ENCODE assay signal across 8 mouse cellular contexts in genomic region chr1:75477966-75478290, GRCm38 (mm10). TPM values are rescaled to one million over a fixed set of nuclear protein-coding genes. Genes with fewer than 3 reads are reported as not detected.
DNase-seq lines count a peak whose midpoint lies in the region; ATAC-seq and TF ChIP-seq lines count a peak whose summit lies in the region.

No protein-coding gene starts in this region.

- H3K9me3 ChIP-seq in heart, embryonic 12.5 days (replicated peaks), result no peaks in the 10 kb centered on the region
- H3K9me3 ChIP-seq in E14TG2a.4 (ENCODE audit: low read length), result no peaks in the 10 kb centered on the region
- no peaks in the 10 kb centered on the region for H3K9me3 ChIP-seq in forebrain, embryonic 16.5 days (ENCODE audit: control insufficient read depth, low read length)
- H3K9me3 ChIP-seq in liver, embryonic 16.5 days (replicated peaks; ENCODE audit: control insufficient read depth, low read length), result no peaks in the 10 kb centered on the region

- H3K9ac ChIP-seq in heart, embryonic 12.5 days, result no peak overlapping the region
- peak overlapping the region; percentile 73 for H3K9ac ChIP-seq in forebrain, embryonic 16.5 days (replicated peaks; ENCODE audit: low read depth, low read length)
- H3K9ac ChIP-seq in liver, embryonic 16.5 days (ENCODE audit: low read depth, low read length), result no peak overlapping the region

- peaks cover 67% of the 10 kb centered on the region for H3K27me3 ChIP-seq in heart, embryonic 12.5 days (replicated peaks)
- peaks cover 33% of the 10 kb centered on the region for H3K27me3 ChIP-seq in E14TG2a.4 (ENCODE audit: insufficient read depth, low read length)
- H3K27me3 ChIP-seq in forebrain, embryonic 16.5 days (replicated peaks; ENCODE audit: control insufficient read depth, insufficient read depth, low read length), result peaks cover 5% of the 10 kb centered on the region; the same call in 1 of the 2 replicates
- H3K27me3 ChIP-seq in liver, embryonic 16.5 days (ENCODE audit: control insufficient read depth, insufficient read depth, low read depth, low read length), result peaks cover 65% of the 10 kb centered on the region

- no peak for DNase-seq in heart, postnatal 14 days
- no peak for DNase-seq in urinary bladder, postnatal 25 days (ENCODE audit: low spot score)
- DNase-seq in gastrocnemius, postnatal 4 days (ENCODE audit: low spot score in 2 of 2), result no peak
- no peak for DNase-seq in ovary, postnatal 10 days (ENCODE audit: low spot score)

- H3K36me3 ChIP-seq in heart, embryonic 12.5 days, result peaks cover 38% of the 10 kb centered on the region
- peaks cover 42% of the 10 kb centered on the region for H3K36me3 ChIP-seq in E14TG2a.4 (ENCODE audit: insufficient read depth, low read length)
- peaks cover 27% of the 10 kb centered on the region for H3K36me3 ChIP-seq in forebrain, embryonic 16.5 days (ENCODE audit: control insufficient read depth, insufficient read depth)
- no peaks in the 10 kb centered on the region for H3K36me3 ChIP-seq in liver, embryonic 16.5 days (ENCODE audit: control insufficient read depth, insufficient read depth)

- no peak for ATAC-seq in heart, embryonic 12.5 days (ENCODE audit: insufficient number of reproducible peaks, low FRiP score)
- ATAC-seq in forebrain, embryonic 16.5 days, result no peak
- no peak for ATAC-seq in liver, embryonic 16.5 days (ENCODE audit: low read depth)

- H3K27ac ChIP-seq in heart, embryonic 12.5 days (ENCODE audit: poor library complexity, severe bottlenecking), result no peak overlapping the region
- H3K27ac ChIP-seq in forebrain, embryonic 16.5 days (ENCODE audit: low read length), result no peak overlapping the region
- H3K27ac ChIP-seq in liver, embryonic 16.5 days (ENCODE audit: low read length), result no peak overlapping the region

- intact Hi-C loops in heart, postnatal 14 days (cut with DNase I), result loop anchor here (1.0 kb wide), 2 partner anchors 81 to 120 kb away; no protein-coding TSS in a partner anchor

- H3K4me1 ChIP-seq in heart, embryonic 12.5 days (replicated peaks), result peaks cover 23% of the 10 kb centered on the region
- H3K4me1 ChIP-seq in E14TG2a.4 (replicated peaks; ENCODE audit: low read depth, low read length), result peaks cover 75% of the 10 kb centered on the region
- peaks cover 41% of the 10 kb centered on the region for H3K4me1 ChIP-seq in forebrain, embryonic 16.5 days (replicated peaks; ENCODE audit: control insufficient read depth, insufficient read depth, low read length)
- peaks cover 10% of the 10 kb centered on the region for H3K4me1 ChIP-seq in liver, embryonic 16.5 days (ENCODE audit: control insufficient read depth, low read depth, low read length)

- WGBS in heart, embryonic 12.5 days, result 48% methylated on average over 3 of the region's 3 CpGs
- WGBS in forebrain, embryonic 16.5 days, result 45% methylated on average over 3 of the region's 3 CpGs
- WGBS in liver, embryonic 16.5 days (ENCODE audit: insufficient replicate concordance), result 28% methylated on average over 3 of the region's 3 CpGs

- H3K4me3 ChIP-seq in heart, embryonic 12.5 days, result peak overlapping the region; percentile 72
- peak overlapping the region; percentile 96 for H3K4me3 ChIP-seq in E14TG2a.4 (replicated peaks; ENCODE audit: low read length)
- H3K4me3 ChIP-seq in forebrain, embryonic 16.5 days (replicated peaks; ENCODE audit: low read length), result peak overlapping the region; percentile 79
- H3K4me3 ChIP-seq in liver, embryonic 16.5 days (ENCODE audit: low read depth, low read length), result peak overlapping the region; percentile 73; the same call in 1 of the 2 replicates

- H3K4me2 ChIP-seq in heart, embryonic 12.5 days, result peak overlapping the region; percentile 75
- H3K4me2 ChIP-seq in forebrain, embryonic 16.5 days (ENCODE audit: low read length), result peak overlapping the region; percentile 91
- peak overlapping the region; percentile 93 for H3K4me2 ChIP-seq in liver, embryonic 16.5 days (ENCODE audit: low read depth, low read length)

- no peak for TF ChIP-seq CTCF in E14TG2a.4 (conservative IDR thresholded peaks at IDR 0.05; ENCODE audit: low read length)

RNA-seq across cellular contexts. Expression of gene Chpf, which starts 1.2 kb away (rescaled TPM):
- 35.2 and 37.8 TPM in 2 replicates for polyA plus RNA-seq in heart, embryonic 12.5 days (2016; fragmentation: Nextera tagmentation; extraction: Ambion mirVana)
- 10 to 100 TPM; 29.5 to 30.1 TPM for total RNA-seq in heart, postnatal 14 days (2021)
- polyA plus RNA-seq in forebrain, embryonic 16.5 days (2015; fragmentation: Nextera tagmentation; extraction: Ambion mirVana), result 28.1 and 29.2 TPM in 2 replicates
- polyA plus RNA-seq in liver, embryonic 16.5 days (2015; fragmentation: Nextera tagmentation; extraction: Ambion mirVana), result 2.6 and 3.1 TPM in 2 replicates
- 10 to 100 TPM; 47.6 to 51.6 TPM for total RNA-seq in gastrocnemius, postnatal 4 days (2021)

RNA-seq across cellular contexts. Expression of gene Tmem198, which starts 1.4 kb away (rescaled TPM):
- 0.41 and 0.49 TPM in 2 replicates for polyA plus RNA-seq in heart, embryonic 12.5 days (2016; fragmentation: Nextera tagmentation; extraction: Ambion mirVana)
- under 1 TPM; 0.26 to 0.88 TPM for total RNA-seq in heart, postnatal 14 days (2021)
- polyA plus RNA-seq in forebrain, embryonic 16.5 days (2015; fragmentation: Nextera tagmentation; extraction: Ambion mirVana), result 59.8 and 60.5 TPM in 2 replicates
- polyA plus RNA-seq in liver, embryonic 16.5 days (2015; fragmentation: Nextera tagmentation; extraction: Ambion mirVana), result 0.06 and 0.07 TPM in 2 replicates
- under 1 TPM; 0.78 to 0.93 TPM for total RNA-seq in gastrocnemius, postnatal 4 days (2021)

RNA-seq across cellular contexts. Expression of gene Asic4, which starts 27.7 kb away (rescaled TPM):
- 0.24 and 0.33 TPM in 2 replicates for polyA plus RNA-seq in heart, embryonic 12.5 days (2016; fragmentation: Nextera tagmentation; extraction: Ambion mirVana)
- total RNA-seq in heart, postnatal 14 days (2021), result not detected
- polyA plus RNA-seq in forebrain, embryonic 16.5 days (2015; fragmentation: Nextera tagmentation; extraction: Ambion mirVana), result 4.0 and 7.2 TPM in 2 replicates
- 0.06 TPM in 1 of 2 replicates, not detected in the other for polyA plus RNA-seq in liver, embryonic 16.5 days (2015; fragmentation: Nextera tagmentation; extraction: Ambion mirVana)
- under 1 TPM in 1 of 2 experiments, not detected in 1; 0.13 TPM for total RNA-seq in gastrocnemius, postnatal 4 days (2021)

RNA-seq across cellular contexts. Expression of gene Obsl1, which starts 28.3 kb away (rescaled TPM):
- 137 and 147 TPM in 2 replicates for polyA plus RNA-seq in heart, embryonic 12.5 days (2016; fragmentation: Nextera tagmentation; extraction: Ambion mirVana)
- total RNA-seq in heart, postnatal 14 days (2021), result 100 to 1,000 TPM; 166 to 172 TPM
- polyA plus RNA-seq in forebrain, embryonic 16.5 days (2015; fragmentation: Nextera tagmentation; extraction: Ambion mirVana), result 19.6 and 21.6 TPM in 2 replicates
- polyA plus RNA-seq in liver, embryonic 16.5 days (2015; fragmentation: Nextera tagmentation; extraction: Ambion mirVana), result 4.0 and 6.3 TPM in 2 replicates
- total RNA-seq in gastrocnemius, postnatal 4 days (2021), result 100 to 1,000 TPM; 203 to 213 TPM

RNA-seq across cellular contexts. Expression of gene Inha, which starts 28.9 kb away (rescaled TPM):
- polyA plus RNA-seq in heart, embryonic 12.5 days (2016; fragmentation: Nextera tagmentation; extraction: Ambion mirVana), result 7.5 and 9.2 TPM in 2 replicates
- 1 to 10 TPM; 6.0 to 7.8 TPM for total RNA-seq in heart, postnatal 14 days (2021)
- polyA plus RNA-seq in forebrain, embryonic 16.5 days (2015; fragmentation: Nextera tagmentation; extraction: Ambion mirVana), result 13.7 and 18.1 TPM in 2 replicates
- polyA plus RNA-seq in liver, embryonic 16.5 days (2015; fragmentation: Nextera tagmentation; extraction: Ambion mirVana), result 0.63 and 0.90 TPM in 2 replicates
- total RNA-seq in gastrocnemius, postnatal 4 days (2021), result 10 to 100 TPM; 13.4 to 15.1 TPM

Comparison
In these comparisons a context has a peak if more than half of its experiments do, and no peak if none do; other contexts are left out.
1. RNA of gene Tmem198, which starts 1.4 kb away (polyA plus RNA-seq): 59.8 to 60.5 TPM in forebrain, embryonic 16.5 days; 0.41 to 0.49 TPM in heart, embryonic 12.5 days and 0.06 to 0.07 TPM in liver, embryonic 16.5 days; every median in the first group is over 10 times any median in the second.
2. Peak in every context shown above with its lines, with median percentiles within 50 percentile points of each other: H3K4me2 ChIP-seq and H3K4me3 ChIP-seq.